Mouse (Mus musculus): ENCODE data around the gene Gm6169. TPM values are rescaled to one million over a fixed set of nuclear protein-coding genes. Genes with fewer than 3 reads are reported as not detected.
A peak's percentile ranks its signal among the peaks of the same experiment; 100 is the strongest.

Gene Gm6169
- polyA plus RNA-seq, 1 experiment from 2014 or later = 2.3 TPM

DNA sequence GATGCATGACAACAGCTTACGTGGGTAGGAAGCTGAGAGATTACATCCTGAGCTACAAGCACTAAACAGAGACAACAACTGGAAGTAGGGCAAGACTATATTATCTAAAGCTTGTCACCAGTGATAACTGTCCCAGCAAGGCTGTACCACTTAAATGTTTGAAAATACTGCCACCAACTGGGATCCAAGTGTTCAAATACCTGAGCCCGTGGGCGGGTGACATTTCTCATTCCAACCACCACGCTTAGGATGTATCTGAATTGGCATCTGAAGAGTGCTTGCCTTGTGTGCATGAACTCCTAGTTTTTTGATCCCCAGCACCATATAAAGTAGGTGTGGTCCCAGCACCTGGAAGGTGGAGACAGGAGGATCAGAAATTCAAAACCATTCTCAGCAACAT, 3.3 kb downstream of the Gm6169 start:
- H3K4me1 ChIP-seq = no peaks in the 10 kb centered on the region
- WGBS = 82% methylated on average over 4 of the region's 4 CpGs
- ATAC-seq (ENCODE audit: insufficient number of reproducible peaks, low FRiP score, low TSS enrichment, low read depth) = no peak
- H3K4me3 ChIP-seq (replicated peaks) = no peak overlapping the region
- no peak overlapping the region for H3K27ac ChIP-seq (replicated peaks)
- no peaks in the 10 kb centered on the region for H3K9me3 ChIP-seq (replicated peaks)
- no peaks in the 10 kb centered on the region for H3K27me3 ChIP-seq
- H3K36me3 ChIP-seq = no peaks in the 10 kb centered on the region
- H3K9ac ChIP-seq = no peak overlapping the region
- no peak overlapping the region for H3K4me2 ChIP-seq (replicated peaks)

DNA sequence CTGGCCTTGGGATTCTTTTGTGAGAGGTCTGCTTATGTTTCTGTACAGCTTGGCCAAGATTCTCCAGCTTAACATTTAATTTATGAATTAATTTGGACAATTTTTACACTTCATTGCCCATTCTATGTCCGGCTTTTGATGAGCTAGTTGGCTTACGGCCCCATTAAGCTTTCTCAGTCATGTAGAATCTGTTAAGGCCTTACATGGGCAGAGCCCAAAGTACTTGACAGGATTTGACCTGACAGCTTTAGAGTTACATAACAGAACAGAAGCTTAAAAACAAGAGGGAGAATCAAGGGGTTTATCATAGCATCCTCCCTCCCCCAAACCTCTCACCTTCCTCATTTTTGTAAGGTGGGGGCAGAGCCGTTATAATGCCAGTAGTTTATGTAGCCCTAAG, 10.9 kb downstream of the Gm6169 start:
- H3K27ac ChIP-seq (replicated peaks) = no peak overlapping the region
- ATAC-seq (ENCODE audit: insufficient number of reproducible peaks, low FRiP score, low TSS enrichment, low read depth) = no peak
- H3K9ac ChIP-seq = no peak overlapping the region
- H3K4me3 ChIP-seq (replicated peaks) = no peak overlapping the region
- no peaks in the 10 kb centered on the region for H3K36me3 ChIP-seq
- no peak overlapping the region for H3K4me2 ChIP-seq (replicated peaks)
- H3K27me3 ChIP-seq = no peaks in the 10 kb centered on the region
- WGBS = 70% methylated on average over 3 of the region's 3 CpGs
- H3K9me3 ChIP-seq (replicated peaks) = no peaks in the 10 kb centered on the region
- H3K4me1 ChIP-seq = no peaks in the 10 kb centered on the region

DNA sequence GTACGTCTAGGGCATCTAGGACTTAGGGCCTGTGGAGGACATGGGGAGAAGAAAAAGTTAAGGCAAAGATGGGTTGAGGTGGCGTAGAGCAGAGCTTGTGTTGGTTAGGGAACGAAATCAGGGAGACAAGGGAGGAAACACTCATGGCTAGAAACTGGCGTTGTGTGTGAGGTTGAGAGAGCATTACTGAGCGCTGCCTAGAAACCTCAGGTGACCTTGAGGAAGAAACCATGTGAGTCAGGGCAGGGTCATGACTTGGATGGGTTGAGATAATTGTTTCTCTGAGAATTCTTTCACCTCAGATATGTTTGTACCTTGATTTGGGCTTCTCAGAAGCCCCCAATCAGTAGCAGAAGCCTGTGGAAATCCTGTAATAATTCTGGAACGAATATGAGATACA, 11.6 kb downstream of the Gm6169 start:
- 94% methylated on average over 6 of the region's 6 CpGs for WGBS
- H3K27ac ChIP-seq (replicated peaks) = no peak overlapping the region
- no peak overlapping the region for H3K4me2 ChIP-seq (replicated peaks)
- H3K9ac ChIP-seq = no peak overlapping the region
- H3K27me3 ChIP-seq = no peaks in the 10 kb centered on the region
- H3K36me3 ChIP-seq = no peaks in the 10 kb centered on the region
- no peak for ATAC-seq (ENCODE audit: insufficient number of reproducible peaks, low FRiP score, low TSS enrichment, low read depth)
- no peak overlapping the region for H3K4me3 ChIP-seq (replicated peaks)
- H3K4me1 ChIP-seq = no peaks in the 10 kb centered on the region
- no peaks in the 10 kb centered on the region for H3K9me3 ChIP-seq (replicated peaks)

DNA sequence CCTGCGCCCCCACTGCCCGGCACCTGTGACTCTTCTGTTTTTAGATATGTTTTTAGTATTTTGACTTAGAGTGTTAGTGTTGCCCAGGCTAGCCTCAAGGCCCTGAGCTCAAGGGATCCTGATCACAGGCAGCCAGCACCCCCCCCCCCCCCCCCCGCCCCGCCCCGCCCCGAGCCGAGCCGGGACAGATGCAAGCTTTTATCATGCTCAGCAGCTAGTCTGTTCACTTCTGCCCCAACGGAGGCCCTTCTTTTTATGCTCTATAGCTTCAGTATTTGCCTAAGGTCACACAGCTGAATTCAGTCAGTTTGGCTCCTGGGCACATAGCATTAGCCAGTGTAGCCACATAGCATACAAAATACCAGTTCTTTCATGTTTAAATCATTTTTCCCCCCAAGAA, 12.7 kb downstream of the Gm6169 start:
- Histone ChIP-seq H3K4me2 (replicated peaks) (no peak overlapping the region), H3K36me3 (no peaks in the 10 kb centered on the region), H3K27ac (replicated peaks) (no peak overlapping the region), H3K4me1 (no peaks in the 10 kb centered on the region), H3K4me3 (replicated peaks) (no peak overlapping the region), H3K9me3 (replicated peaks) (no peaks in the 10 kb centered on the region), H3K27me3 (no peaks in the 10 kb centered on the region), H3K9ac (no peak overlapping the region)
- WGBS = 51% methylated on average over 8 of the region's 9 CpGs
- ATAC-seq (ENCODE audit: insufficient number of reproducible peaks, low FRiP score, low TSS enrichment, low read depth) = no peak

DNA sequence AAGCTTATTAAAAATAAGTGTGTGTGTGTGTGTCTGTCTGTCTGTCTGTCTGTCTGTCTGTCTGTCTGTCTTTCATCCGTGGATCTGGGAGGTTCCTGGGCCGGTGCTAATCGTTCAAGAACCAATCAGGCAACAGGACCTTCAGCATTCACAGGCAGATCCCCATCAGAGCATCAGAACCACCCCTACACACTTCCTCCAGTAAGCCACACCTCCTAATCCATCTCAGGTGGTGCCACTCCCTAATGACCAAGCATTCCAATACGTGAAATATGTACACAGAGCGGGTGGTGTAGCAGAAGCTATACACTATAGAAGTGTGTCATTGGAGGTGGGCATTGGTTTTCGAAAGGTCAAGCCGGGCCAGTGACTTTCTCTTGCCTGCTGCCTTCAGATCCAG, 16.6 kb downstream of the Gm6169 start:
- H3K27me3 ChIP-seq = no peaks in the 10 kb centered on the region
- H3K4me2 ChIP-seq (replicated peaks) = no peak overlapping the region
- H3K4me1 ChIP-seq = no peaks in the 10 kb centered on the region
- H3K4me3 ChIP-seq (replicated peaks) = no peak overlapping the region
- H3K9ac ChIP-seq = no peak overlapping the region
- H3K9me3 ChIP-seq (replicated peaks) = no peaks in the 10 kb centered on the region
- 85% methylated on average over 7 of the region's 7 CpGs for WGBS
- ATAC-seq (ENCODE audit: insufficient number of reproducible peaks, low FRiP score, low TSS enrichment, low read depth) = no peak
- no peaks in the 10 kb centered on the region for H3K36me3 ChIP-seq
- no peak overlapping the region for H3K27ac ChIP-seq (replicated peaks)

DNA sequence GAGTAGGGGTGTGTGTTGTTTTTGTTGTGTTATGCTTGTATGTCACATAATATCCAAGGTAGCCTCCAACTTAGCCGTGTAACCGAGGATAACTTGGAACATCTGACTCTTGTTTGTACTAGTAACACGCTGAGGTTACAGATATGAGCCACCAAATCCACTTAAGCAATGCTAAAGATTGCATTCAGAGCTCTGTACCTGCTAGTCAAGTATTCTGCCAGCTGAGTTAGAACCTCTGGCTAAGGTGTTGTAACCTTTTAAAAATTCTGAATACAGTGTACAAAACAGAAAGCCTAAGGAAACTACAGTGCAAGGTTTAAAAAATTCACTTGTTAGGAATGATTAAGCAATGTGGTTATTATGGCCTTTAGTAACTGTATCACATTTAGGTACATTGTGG, 18.4 kb downstream of the Gm6169 start:
- H3K27ac ChIP-seq (replicated peaks) = no peak overlapping the region
- no peak for ATAC-seq (ENCODE audit: insufficient number of reproducible peaks, low FRiP score, low TSS enrichment, low read depth)
- 43% methylated on average over 3 of the region's 3 CpGs for WGBS
- no peak overlapping the region for H3K4me3 ChIP-seq (replicated peaks)
- no peaks in the 10 kb centered on the region for H3K4me1 ChIP-seq
- H3K27me3 ChIP-seq = no peaks in the 10 kb centered on the region
- no peak overlapping the region for H3K4me2 ChIP-seq (replicated peaks)
- no peaks in the 10 kb centered on the region for H3K9me3 ChIP-seq (replicated peaks)
- no peak overlapping the region for H3K9ac ChIP-seq
- H3K36me3 ChIP-seq = no peaks in the 10 kb centered on the region

DNA sequence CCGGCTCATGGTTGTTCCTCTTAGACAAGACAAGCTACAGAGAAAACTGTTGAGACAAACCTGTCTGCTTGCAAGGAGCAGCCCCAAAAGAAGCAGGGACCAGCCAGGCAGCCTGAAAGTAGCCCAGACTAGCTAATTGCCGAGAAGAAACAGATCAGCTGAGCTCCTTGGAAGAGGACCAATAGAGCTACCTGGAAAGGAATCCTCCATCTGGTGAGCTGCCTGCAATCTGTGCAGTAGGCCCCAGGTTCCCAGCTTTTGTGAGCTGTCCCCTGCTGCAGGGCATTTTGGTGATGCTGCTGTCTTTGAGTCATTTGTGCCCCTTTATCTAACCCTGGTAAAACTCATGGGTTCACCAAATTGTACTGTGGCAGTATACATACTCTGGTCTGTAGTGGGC, 18.8 kb downstream of the Gm6169 start:
- H3K4me1 ChIP-seq = no peaks in the 10 kb centered on the region
- ATAC-seq (ENCODE audit: insufficient number of reproducible peaks, low FRiP score, low TSS enrichment, low read depth) = no peak
- H3K27me3 ChIP-seq = no peaks in the 10 kb centered on the region
- no peaks in the 10 kb centered on the region for H3K9me3 ChIP-seq (replicated peaks)
- H3K36me3 ChIP-seq = no peaks in the 10 kb centered on the region
- WGBS = 69% methylated on average over 2 of the region's 2 CpGs
- H3K4me3 ChIP-seq (replicated peaks) = no peak overlapping the region
- no peak overlapping the region for H3K27ac ChIP-seq (replicated peaks)
- H3K9ac ChIP-seq = no peak overlapping the region
- no peak overlapping the region for H3K4me2 ChIP-seq (replicated peaks)

DNA sequence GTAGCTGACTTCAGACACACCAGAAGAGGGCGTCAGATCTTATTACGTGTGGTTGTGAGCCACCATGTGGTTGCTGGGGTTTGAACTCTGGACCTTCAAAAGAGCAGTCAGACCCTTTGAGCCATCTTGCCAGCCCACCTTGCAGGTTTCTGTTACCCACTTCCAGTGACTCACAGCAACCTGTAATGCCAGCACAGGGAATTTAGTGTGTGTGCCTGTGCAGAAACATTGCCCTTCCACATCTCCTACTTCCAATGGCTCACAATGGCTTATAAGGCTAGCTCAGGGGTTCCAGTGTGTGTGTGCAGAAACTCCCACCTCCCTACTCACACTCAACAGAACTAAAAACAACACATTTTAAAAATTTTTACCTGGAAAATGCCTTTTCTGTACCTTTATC, 21.5 kb downstream of the Gm6169 start:
- H3K4me3 ChIP-seq (replicated peaks) = no peak overlapping the region
- H3K9me3 ChIP-seq (replicated peaks) = no peaks in the 10 kb centered on the region
- ATAC-seq (ENCODE audit: insufficient number of reproducible peaks, low FRiP score, low TSS enrichment, low read depth) = no peak
- no peak overlapping the region for H3K27ac ChIP-seq (replicated peaks)
- H3K9ac ChIP-seq = no peak overlapping the region
- H3K4me2 ChIP-seq (replicated peaks) = no peak overlapping the region
- H3K4me1 ChIP-seq = no peaks in the 10 kb centered on the region
- H3K27me3 ChIP-seq = peaks cover 6% of the 10 kb centered on the region; the same call in 1 of the 2 replicates
- no peaks in the 10 kb centered on the region for H3K36me3 ChIP-seq
- 91% methylated on average over 2 of the region's 2 CpGs for WGBS

DNA sequence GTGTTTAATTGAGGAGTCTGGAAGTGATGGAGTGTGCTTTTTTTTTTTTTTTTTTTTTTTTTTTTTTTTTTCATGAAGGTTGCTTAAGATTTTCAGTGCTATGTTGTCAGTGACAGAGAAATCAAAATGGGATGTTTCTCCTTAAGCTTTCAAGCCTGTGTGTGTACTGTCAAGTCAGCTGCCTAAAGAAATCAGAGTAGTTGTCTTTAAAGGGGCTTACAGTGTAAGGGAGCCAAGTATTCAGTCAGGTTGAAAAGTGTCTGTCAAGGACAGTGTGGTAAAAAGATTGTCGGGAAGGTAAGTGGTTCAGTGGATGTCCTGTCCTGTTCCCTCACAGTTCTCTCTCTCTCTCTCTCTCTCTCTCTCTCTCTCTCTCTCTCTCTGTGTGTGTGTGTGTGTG, 25.5 kb downstream of the Gm6169 start:
- H3K27ac ChIP-seq (replicated peaks) = no peak overlapping the region
- H3K27me3 ChIP-seq = peaks cover 14% of the 10 kb centered on the region
- no peaks in the 10 kb centered on the region for H3K9me3 ChIP-seq (replicated peaks)
- 33% methylated on average over 1 of the region's 1 CpGs for WGBS
- no peak overlapping the region for H3K4me3 ChIP-seq (replicated peaks)
- H3K9ac ChIP-seq = no peak overlapping the region
- no peak for ATAC-seq (ENCODE audit: insufficient number of reproducible peaks, low FRiP score, low TSS enrichment, low read depth)
- no peaks in the 10 kb centered on the region for H3K36me3 ChIP-seq
- peaks cover 9% of the 10 kb centered on the region for H3K4me1 ChIP-seq
- H3K4me2 ChIP-seq (replicated peaks) = no peak overlapping the region

DNA sequence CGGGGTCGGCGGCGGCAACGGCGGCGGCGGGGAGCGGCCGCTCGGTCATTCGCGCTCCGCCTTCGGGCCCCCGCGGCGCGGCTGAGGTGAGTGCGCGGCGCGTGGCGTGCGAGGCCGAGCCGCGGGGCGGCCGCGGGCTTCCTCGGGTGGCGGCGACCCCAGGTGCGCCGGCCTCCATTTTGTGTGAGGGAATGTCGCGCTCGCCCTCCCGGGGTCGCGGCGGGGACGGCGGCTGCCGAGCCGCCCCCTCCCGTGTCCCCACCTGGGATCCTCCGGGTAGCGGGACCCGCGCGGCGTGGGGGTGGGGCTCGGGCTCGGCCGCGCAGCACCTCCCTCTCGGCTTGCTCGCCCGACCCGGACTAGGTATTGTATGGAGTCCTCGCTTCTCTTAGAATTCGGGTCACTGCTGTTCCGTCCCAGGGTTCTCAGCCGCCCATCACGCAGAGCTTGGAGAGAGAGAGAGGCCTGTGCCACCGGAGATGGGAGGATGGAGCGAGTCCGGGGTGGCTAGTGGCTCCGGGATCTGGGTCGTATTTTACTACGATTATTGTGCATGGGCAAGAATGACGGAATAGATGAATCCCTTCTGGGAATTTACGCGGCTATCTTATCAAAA, 27.3 kb downstream of the Gm6169 start:
- Histone ChIP-seq H3K27me3 (peaks cover 24% of the 10 kb centered on the region), H3K9me3 (replicated peaks) (no peaks in the 10 kb centered on the region), H3K36me3 (no peaks in the 10 kb centered on the region), H3K27ac (replicated peaks) (no peak overlapping the region), H3K4me2 (replicated peaks) (peak overlapping the region; percentile 98), H3K9ac (peak overlapping the region; percentile 40), H3K4me1 (peaks cover 9% of the 10 kb centered on the region), H3K4me3 (replicated peaks) (peak overlapping the region; percentile 76)
- ATAC-seq (ENCODE audit: insufficient number of reproducible peaks, low FRiP score, low TSS enrichment, low read depth) = peak; percentile 60
- WGBS = under 1% methylated on average over 74 of the region's 76 CpGs

DNA sequence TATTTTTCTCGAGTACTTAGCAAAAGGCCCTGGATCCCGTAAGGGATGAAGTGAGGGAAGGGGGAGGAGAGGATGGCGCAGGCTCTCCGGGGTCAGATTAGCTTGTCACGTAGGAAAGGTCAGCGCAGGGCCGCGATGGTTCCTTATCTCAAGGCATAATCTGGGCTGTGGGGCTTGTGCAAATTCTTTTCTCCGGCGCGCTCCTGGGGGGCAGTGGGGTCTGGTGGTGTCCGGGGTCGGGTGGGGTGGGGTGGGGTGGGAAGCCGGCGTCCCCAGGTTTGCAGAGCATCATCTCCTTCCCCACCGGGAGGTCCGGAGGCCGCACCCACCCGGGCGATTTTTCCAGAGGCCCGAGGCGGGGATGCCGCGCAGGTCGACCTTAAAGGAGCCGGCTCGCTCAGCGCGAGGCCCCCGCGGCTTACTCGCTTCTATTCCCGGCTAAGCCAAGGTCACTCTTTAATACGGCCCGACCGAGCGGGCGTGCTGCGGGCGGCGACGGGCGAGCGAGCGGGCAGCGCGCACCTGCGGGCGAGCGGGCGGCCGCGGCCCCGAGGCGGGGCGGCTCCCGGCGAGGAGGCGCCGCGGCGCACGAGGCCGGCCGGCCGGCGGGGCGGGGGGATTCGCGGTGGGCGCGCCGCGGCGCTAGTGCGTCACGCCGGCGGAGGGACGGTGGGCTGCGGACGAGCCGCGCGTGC, 28.0 kb downstream of the Gm6169 start:
- no peaks in the 10 kb centered on the region for H3K36me3 ChIP-seq
- no peaks in the 10 kb centered on the region for H3K9me3 ChIP-seq (replicated peaks)
- WGBS = under 1% methylated on average over 77 of the region's 85 CpGs
- H3K4me1 ChIP-seq = peaks cover 9% of the 10 kb centered on the region
- H3K27me3 ChIP-seq = peaks cover 24% of the 10 kb centered on the region
- peak overlapping the region; percentile 76 for H3K4me3 ChIP-seq (replicated peaks)
- peak; percentile 57; the same call in 1 of the 2 replicates for ATAC-seq (ENCODE audit: insufficient number of reproducible peaks, low FRiP score, low TSS enrichment, low read depth)
- peak overlapping the region; percentile 98 for H3K4me2 ChIP-seq (replicated peaks)
- H3K9ac ChIP-seq = peak overlapping the region; percentile 40
- H3K27ac ChIP-seq (replicated peaks) = no peak overlapping the region

DNA sequence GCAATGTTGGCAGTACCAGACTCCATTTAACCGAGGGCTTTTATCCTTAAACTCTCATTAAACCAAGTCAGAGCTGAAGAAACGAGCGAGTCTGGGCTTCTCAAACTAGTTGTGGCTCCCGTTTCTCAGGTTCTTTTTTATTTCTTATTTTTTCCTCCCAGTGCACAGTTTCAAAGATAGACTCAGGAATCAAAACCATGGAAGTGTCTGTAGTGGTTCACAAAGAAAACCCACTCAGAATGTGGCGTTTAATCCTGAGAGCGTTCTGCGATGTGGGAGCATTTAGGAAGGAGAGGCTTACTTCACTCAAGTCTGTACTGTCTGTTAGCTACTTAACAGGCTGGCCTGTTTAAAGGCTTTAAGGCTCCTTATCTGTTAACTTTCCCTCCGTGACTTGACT, 30.9 kb downstream of the Gm6169 start:
- 46% methylated on average over 8 of the region's 8 CpGs for WGBS

More for the DNA sequence above, 30.9 kb downstream of the Gm6169 start:
- no peak overlapping the region for H3K27ac ChIP-seq (replicated peaks)
- H3K9ac ChIP-seq = no peak overlapping the region
- no peaks in the 10 kb centered on the region for H3K9me3 ChIP-seq (replicated peaks)
- peaks cover 22% of the 10 kb centered on the region for H3K27me3 ChIP-seq
- H3K4me3 ChIP-seq (replicated peaks) = no peak overlapping the region
- ATAC-seq (ENCODE audit: insufficient number of reproducible peaks, low FRiP score, low TSS enrichment, low read depth) = no peak
- H3K36me3 ChIP-seq = no peaks in the 10 kb centered on the region
- peaks cover 9% of the 10 kb centered on the region for H3K4me1 ChIP-seq
- H3K4me2 ChIP-seq (replicated peaks) = no peak overlapping the region
